Mouse (Mus musculus) embryonic facial prominence, embryonic 11.5 days (tissue): ENCODE results near the gene Ak5. TPM values are rescaled to one million over a fixed set of nuclear protein-coding genes. Genes with fewer than 3 reads are reported as not detected.
A peak's percentile ranks its signal among the peaks of the same experiment; 100 is the strongest.

ENCODE experiments used
- ATAC-seq: fragments of 200-750 bp; cut with Nextera tagmentation; replicated peaks from 2 replicates; pipeline ENCODE4 v1.8.0; 2017; ENCODE audit warnings: low read depth; ENCODE audit not compliant: insufficient number of reproducible peaks, low FRiP score, low TSS enrichment
- DNase-seq: peaks from one replicate; pipeline ENCODE4 v3.0.0-alpha.2; 2015; ENCODE audit warnings: low spot score
- H3K27ac ChIP-seq: fragments of 300-500 bp; sonication (generic); replicated peaks from 2 replicates; pipeline ENCODE4 v1.5.1; 2014; ENCODE audit warnings: mild to moderate bottlenecking, low read depth, low read length, control low read depth
- H3K27me3 ChIP-seq: fragments of 300-500 bp; sonication (generic); 2 replicates; pipeline ENCODE4 v1.6.1; 2014; ENCODE audit warnings: mild to moderate bottlenecking, low read length, moderate library complexity, mixed read lengths; ENCODE audit not compliant: control insufficient read depth, insufficient read depth
- H3K36me3 ChIP-seq: fragments of 300-500 bp; sonication (generic); replicated peaks from 2 replicates; pipeline ENCODE4 v1.6.1; 2014; ENCODE audit warnings: low read depth, mild to moderate bottlenecking, low read length, moderate library complexity, mixed read lengths; ENCODE audit not compliant: control insufficient read depth, insufficient read depth
- H3K4me1 ChIP-seq: fragments of 300-500 bp; sonication (generic); 2 replicates; pipeline ENCODE4 v1.6.1; 2014; ENCODE audit warnings: low read length, mixed read lengths; ENCODE audit not compliant: control insufficient read depth, insufficient read depth
- H3K4me2 ChIP-seq: fragments of 300-500 bp; sonication (generic); 2 replicates; pipeline ENCODE4 v1.6.1; 2014; ENCODE audit warnings: low read depth, mild to moderate bottlenecking, control low read depth, low read length, moderate library complexity
- H3K4me3 ChIP-seq: fragments of 300-500 bp; sonication (generic); 2 replicates; pipeline ENCODE4 v1.5.1; 2014; ENCODE audit warnings: low read depth, low read length, control low read depth
- H3K9ac ChIP-seq: fragments of 300-500 bp; sonication (generic); replicated peaks from 2 replicates; pipeline ENCODE4 v1.6.1; 2014; ENCODE audit warnings: mild to moderate bottlenecking, control low read depth, low read length
- H3K9me3 ChIP-seq: fragments of 300-500 bp; sonication (generic); replicated peaks from 2 replicates; pipeline ENCODE4 v1.6.1; 2016; ENCODE audit warnings: mild to moderate bottlenecking, low read length, inconsistent platforms, mixed read lengths; ENCODE audit not compliant: control insufficient read depth
- WGBS: fragments of 180-500 bp; shearing (Covaris S2); extraction: QIAGEN DNeasy Blood & Tissue Kit; methylation state at CpG from one replicate; pipeline ENCODE4 v1.1.7; 2014; 5-methylcytosine and 5-hydroxymethylcytosine counted together
- polyA plus RNA-seq: library from polyadenylated mRNA; unstranded; fragments of >200 nt; fragmentation: Nextera tagmentation; extraction: Ambion mirVana; gene quantifications from 2 replicates; pipeline ENCODE4 v1.2.1, GENCODE M21; 2014

Ak5 gene
- 0.63 and 1.3 TPM in 2 replicates for polyA plus RNA-seq

DNA sequence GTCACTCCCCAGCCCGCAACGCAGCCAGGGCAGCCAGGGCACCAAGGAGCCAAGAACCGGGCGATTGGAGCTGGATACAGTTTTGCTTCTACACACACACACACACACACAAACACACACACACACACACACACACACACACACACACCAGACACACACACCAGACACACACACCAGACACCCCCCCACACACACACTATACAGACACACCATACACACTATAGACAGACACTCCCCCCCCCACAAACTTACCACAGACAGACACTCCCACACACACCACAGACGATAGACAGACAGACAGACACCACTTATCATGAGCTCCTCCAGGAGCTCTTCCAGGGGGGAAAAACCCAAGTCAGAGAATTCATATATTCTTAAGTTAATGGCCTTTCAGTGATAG, at the start of gene Ak5:
Gene Ak5, minus strand, starts transcription at position 122 of the 400 bp plus-strand sequence.
- DNase-seq (no peak), ATAC-seq (peak; percentile 37; the same call in 1 of the 2 replicates)
- H3K27me3 ChIP-seq = peaks cover 5% of the 10 kb centered on the region
- peak within 1 kb of the TSS; percentile 98 for H3K4me2 ChIP-seq
- 21% methylated on average over 1 of the region's 5 CpGs for WGBS
- no peaks in the 10 kb centered on the region for H3K4me1 ChIP-seq
- H3K9me3 ChIP-seq = no peaks in the 10 kb centered on the region
- H3K9ac ChIP-seq = peak within 1 kb of the TSS; percentile 62
- H3K36me3 ChIP-seq = no peaks in the 10 kb centered on the region
- peak within 1 kb of the TSS; percentile 56 for H3K4me3 ChIP-seq
- no peak within 1 kb of the TSS for H3K27ac ChIP-seq

DNA sequence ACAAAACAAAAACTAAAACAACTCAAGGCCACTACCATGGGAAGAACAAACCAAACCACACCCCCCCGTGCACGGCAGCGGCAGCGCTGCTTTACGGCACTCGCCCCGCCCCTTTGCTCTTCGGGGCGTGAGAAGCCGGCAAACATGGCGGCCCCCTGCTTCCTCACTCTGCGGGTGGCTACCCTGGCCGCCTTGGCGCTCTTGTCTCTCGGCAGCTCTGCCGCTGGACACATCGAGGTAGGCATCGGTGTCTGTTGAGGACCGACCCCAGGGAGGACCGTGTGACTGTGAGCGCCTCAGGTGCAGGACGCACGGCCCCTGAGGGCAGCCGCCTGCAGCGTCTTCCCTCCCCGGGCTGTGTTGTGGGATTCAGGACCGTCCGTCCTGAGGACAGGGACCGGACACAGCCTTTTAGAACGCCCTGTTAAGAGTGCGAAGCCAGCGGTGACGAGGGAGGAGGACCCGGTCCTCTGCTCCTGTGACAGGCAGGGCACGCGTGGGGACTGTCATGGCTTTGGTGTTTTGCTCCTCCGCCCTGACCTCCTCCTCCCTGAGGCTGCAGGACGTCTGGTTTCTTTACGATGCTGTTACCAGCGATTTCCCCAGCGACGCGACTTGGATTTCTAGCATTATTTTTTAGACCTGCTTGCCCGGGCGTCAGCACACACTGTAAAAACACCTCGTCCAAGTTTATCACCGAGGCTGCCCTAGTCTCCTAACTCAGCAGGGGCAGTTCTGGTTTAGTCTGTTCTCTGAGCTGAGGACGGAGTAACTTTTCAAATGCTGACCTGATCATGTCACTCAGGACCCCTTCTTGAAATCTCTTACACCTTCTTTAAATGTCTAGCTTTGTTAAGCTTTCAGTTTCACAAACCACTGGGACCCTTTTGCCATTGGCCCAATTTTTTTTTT, 46.1 kb upstream of the Ak5 start, which contains the start of gene Pigk:
Gene Pigk, plus strand, starts transcription at position 110 of the 912 bp plus-strand sequence.
- H3K36me3 ChIP-seq = no peaks in the 10 kb centered on the region
- ATAC-seq (peak; percentile 88), DNase-seq (peak; percentile 93)
- no peaks in the 10 kb centered on the region for H3K4me1 ChIP-seq
- under 1% methylated on average over 48 of the region's 48 CpGs for WGBS
- H3K9me3 ChIP-seq = no peaks in the 10 kb centered on the region
- H3K4me3 ChIP-seq = peak within 1 kb of the TSS; percentile 91
- peak within 1 kb of the TSS; percentile 65 for H3K4me2 ChIP-seq
- H3K9ac ChIP-seq = peak within 1 kb of the TSS; percentile 72
- H3K27ac ChIP-seq = no peak within 1 kb of the TSS
- no peaks in the 10 kb centered on the region for H3K27me3 ChIP-seq

DNA sequence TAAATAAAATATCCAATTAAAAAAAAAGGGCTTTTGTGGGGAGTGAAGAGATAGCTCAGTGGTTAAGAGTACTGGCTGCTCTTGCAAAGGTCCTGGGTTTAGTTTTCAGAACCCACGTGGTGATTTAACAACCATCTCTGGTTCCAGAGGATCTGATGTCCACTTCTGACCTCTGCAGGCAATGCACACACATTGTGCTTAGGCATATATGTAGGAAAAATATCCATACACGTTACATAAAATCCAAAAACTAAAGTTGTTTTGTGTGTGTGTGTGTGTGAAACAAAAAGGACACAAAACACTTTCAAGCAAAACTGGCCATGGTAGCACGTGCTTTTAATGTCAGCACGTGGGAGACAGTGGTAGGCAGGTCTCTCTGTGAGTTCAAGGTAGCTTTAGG, 44.8 kb upstream of the Ak5 start:
- DNase-seq (no peak), ATAC-seq (no peak)
- no peak overlapping the region for H3K9ac ChIP-seq
- no peaks in the 10 kb centered on the region for H3K9me3 ChIP-seq
- no peaks in the 10 kb centered on the region for H3K36me3 ChIP-seq
- no peaks in the 10 kb centered on the region for H3K4me1 ChIP-seq
- no peak overlapping the region for H3K4me2 ChIP-seq
- H3K4me3 ChIP-seq = no peak overlapping the region
- H3K27me3 ChIP-seq = no peaks in the 10 kb centered on the region
- WGBS = 75% methylated on average over 4 of the region's 4 CpGs
- H3K27ac ChIP-seq = no peak overlapping the region

DNA sequence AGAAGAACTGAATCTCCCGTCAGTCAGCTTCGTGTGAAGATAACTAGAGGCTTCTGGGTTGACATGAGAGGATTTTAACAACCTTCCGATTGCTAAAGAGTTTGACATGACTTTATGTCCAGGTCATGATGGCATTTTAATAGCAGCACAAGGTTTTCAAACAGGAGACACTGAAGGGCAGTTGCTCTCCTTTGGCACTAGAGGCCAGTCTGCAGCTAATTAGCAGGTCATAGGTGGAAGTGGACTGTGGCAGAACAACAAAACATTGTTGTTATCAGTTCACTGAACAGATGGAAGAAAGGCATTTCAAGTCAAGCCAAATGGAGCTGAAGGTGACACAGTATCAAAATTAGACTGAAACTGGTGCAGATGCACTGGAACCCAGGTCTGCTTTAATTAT, 41.8 kb upstream of the Ak5 start:
- H3K9ac ChIP-seq = no peak overlapping the region
- 41% methylated on average over 3 of the region's 3 CpGs for WGBS
- no peaks in the 10 kb centered on the region for H3K27me3 ChIP-seq
- no peak overlapping the region for H3K4me2 ChIP-seq
- H3K4me3 ChIP-seq = no peak overlapping the region
- no peak for ATAC-seq
- H3K36me3 ChIP-seq = no peaks in the 10 kb centered on the region
- no peaks in the 10 kb centered on the region for H3K9me3 ChIP-seq
- DNase-seq = no peak
- no peak overlapping the region for H3K27ac ChIP-seq
- H3K4me1 ChIP-seq = no peaks in the 10 kb centered on the region

DNA sequence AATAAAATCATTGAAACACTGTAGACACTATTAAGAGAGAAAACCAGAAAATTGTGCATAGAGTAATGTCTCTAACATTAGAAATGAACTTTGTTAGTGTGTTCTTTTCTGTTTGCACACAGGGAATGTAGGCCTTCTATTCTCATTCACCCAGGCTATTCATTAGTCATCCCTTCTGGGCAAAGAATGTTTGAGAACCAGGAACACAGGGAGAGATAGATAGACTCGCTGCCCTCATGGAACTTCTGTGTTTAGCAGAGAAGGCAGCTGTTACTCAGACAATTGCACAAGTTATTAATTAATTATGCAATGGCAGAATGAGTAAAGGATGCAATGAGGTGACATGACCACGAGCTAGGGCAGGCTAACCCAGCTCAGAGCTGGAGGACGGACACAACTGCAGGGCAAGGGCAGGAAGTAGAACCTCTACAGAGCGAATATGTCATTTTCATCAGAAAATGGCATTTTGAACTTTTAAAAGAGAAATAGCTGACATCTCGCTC, 39.2 kb upstream of the Ak5 start:
- Histone ChIP-seq H3K4me3 (no peak overlapping the region), H3K27me3 (no peaks in the 10 kb centered on the region), H3K9ac (no peak overlapping the region), H3K36me3 (no peaks in the 10 kb centered on the region), H3K27ac (no peak overlapping the region), H3K9me3 (no peaks in the 10 kb centered on the region), H3K4me2 (no peak overlapping the region), H3K4me1 (no peaks in the 10 kb centered on the region)
- 85% methylated on average over 5 of the region's 5 CpGs for WGBS
- no peak for DNase-seq
- ATAC-seq = no peak

DNA sequence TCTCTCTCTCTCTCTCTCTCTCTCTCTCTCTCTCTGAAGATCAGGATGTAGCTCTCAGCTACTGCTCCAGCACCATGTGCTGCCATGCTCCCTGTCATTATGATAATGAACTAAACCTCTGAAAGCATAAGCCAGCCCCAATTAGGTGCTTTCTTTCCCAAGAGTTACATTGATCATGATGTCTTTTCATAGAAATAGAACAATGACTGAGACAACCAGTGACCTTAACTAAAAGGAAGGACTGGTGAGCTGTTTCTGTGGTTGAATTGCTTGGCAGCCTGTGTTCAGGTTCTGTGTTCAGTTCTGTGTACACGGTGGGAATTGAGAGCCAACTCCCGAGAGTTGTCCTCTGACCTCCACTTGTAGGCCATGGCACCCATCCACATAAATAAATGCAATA, 38.7 kb upstream of the Ak5 start:
- DNase-seq (no peak), ATAC-seq (no peak)
- Histone ChIP-seq H3K9me3 (no peaks in the 10 kb centered on the region), H3K36me3 (no peaks in the 10 kb centered on the region), H3K27me3 (no peaks in the 10 kb centered on the region), H3K4me2 (no peak overlapping the region), H3K4me3 (no peak overlapping the region), H3K27ac (no peak overlapping the region), H3K4me1 (no peaks in the 10 kb centered on the region), H3K9ac (no peak overlapping the region)
- 85% methylated on average over 2 of the region's 2 CpGs for WGBS

DNA sequence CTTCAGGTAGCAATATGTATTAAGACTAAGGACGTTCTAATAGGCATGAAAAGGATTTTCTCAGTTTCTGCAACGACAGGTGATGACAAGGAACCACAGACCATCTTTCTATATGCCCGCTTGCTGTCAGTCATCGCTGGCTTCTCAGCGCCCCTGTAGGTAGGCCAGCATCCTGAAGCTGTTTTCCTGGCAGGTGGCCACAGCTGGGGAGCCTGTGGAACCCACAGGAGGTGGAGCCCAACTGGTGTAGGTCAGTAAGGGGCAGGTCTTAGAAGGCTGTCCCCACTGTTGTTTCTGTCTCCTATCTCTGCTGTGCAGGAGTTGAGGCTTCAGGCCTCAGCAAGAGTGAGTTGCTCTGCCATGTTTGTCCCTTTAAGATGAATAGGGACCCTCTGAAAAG, 37.7 kb upstream of the Ak5 start:
- 74% methylated on average over 5 of the region's 5 CpGs for WGBS

DNA sequence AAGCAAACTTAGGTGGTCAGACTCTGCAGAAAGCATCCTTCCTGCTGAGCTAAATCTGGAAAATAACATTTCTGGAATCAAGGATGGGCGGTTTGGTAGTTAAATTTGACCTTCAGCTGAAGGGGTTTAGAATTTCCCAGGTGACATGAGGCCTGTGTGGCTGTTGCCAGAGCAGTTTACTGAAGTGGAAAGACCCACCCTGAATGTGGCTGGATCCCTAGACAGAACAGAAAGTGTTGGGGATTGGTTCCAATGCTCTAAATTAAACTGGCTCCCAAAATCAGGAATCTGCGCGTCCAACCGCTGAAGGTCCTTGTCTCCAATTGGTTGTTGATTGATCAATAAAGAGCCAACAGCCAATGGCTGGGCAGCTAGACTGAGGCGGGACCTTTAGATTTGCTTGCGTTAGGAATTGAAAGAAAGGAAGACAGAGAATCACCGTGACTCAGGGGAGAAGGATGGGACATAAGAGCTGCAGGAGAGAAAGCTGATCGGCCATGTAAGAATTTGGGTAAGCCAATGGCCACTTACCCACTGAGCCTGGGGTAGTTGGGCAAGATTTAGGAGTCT, 34.2 kb upstream of the Ak5 start:
- ATAC-seq = no peak
- 50% methylated on average over 8 of the region's 8 CpGs for WGBS
- no peak overlapping the region for H3K9ac ChIP-seq
- no peak overlapping the region for H3K4me3 ChIP-seq
- no peaks in the 10 kb centered on the region for H3K4me1 ChIP-seq
- H3K36me3 ChIP-seq = no peaks in the 10 kb centered on the region
- H3K4me2 ChIP-seq = no peak overlapping the region
- H3K27me3 ChIP-seq = no peaks in the 10 kb centered on the region
- no peak overlapping the region for H3K27ac ChIP-seq
- DNase-seq = peak; percentile 35
- H3K9me3 ChIP-seq = no peaks in the 10 kb centered on the region

More for the DNA sequence above, 37.7 kb upstream of the Ak5 start:
- H3K36me3 ChIP-seq = no peaks in the 10 kb centered on the region
- no peak overlapping the region for H3K27ac ChIP-seq
- DNase-seq (no peak), ATAC-seq (no peak)
- H3K9ac ChIP-seq = no peak overlapping the region
- no peaks in the 10 kb centered on the region for H3K4me1 ChIP-seq
- no peaks in the 10 kb centered on the region for H3K9me3 ChIP-seq
- no peaks in the 10 kb centered on the region for H3K27me3 ChIP-seq
- H3K4me3 ChIP-seq = no peak overlapping the region
- H3K4me2 ChIP-seq = no peak overlapping the region
